Mouse (Mus musculus) intestine, postnatal 0 days (tissue): Measurements from ENCODE around the gene Zbtb20. TPM values are rescaled to one million over a fixed set of nuclear protein-coding genes. Genes with fewer than 3 reads are reported as not detected.

ENCODE experiments used
- ATAC-seq: fragments of 200-750 bp; cut with Nextera tagmentation; 2 replicates; pipeline ENCODE4 v1.8.0; 2017; ENCODE audit warnings: mild to moderate bottlenecking, moderate TSS enrichment, moderate library complexity
- H3K27ac ChIP-seq: fragments of 300-500 bp; sonication (generic); 2 replicates; pipeline ENCODE4 v1.5.1; 2014; ENCODE audit warnings: mild to moderate bottlenecking, low read depth, low read length, moderate library complexity
- H3K27me3 ChIP-seq: fragments of 300-500 bp; sonication (generic); replicated peaks from 2 replicates; pipeline ENCODE4 v1.6.1; 2014; ENCODE audit warnings: low read length, mixed read lengths; ENCODE audit not compliant: control insufficient read depth, insufficient read depth
- H3K36me3 ChIP-seq: fragments of 300-500 bp; sonication (generic); 2 replicates; pipeline ENCODE4 v1.6.1; 2014; ENCODE audit warnings: mild to moderate bottlenecking, moderate library complexity; ENCODE audit not compliant: control insufficient read depth, insufficient read depth
- H3K4me1 ChIP-seq: fragments of 300-500 bp; sonication (generic); replicated peaks from 2 replicates; pipeline ENCODE4 v1.6.1; 2014; ENCODE audit warnings: antibody characterized with exemption, low read length, mixed read lengths; ENCODE audit not compliant: control insufficient read depth, insufficient read depth
- H3K4me2 ChIP-seq: fragments of 300-500 bp; sonication (generic); replicated peaks from 2 replicates; pipeline ENCODE4 v1.6.1; 2014; ENCODE audit warnings: low read depth, mild to moderate bottlenecking, moderate library complexity
- H3K4me3 ChIP-seq: fragments of 300-500 bp; sonication (generic); 2 replicates; pipeline ENCODE4 v1.5.1; 2014; ENCODE audit warnings: low read depth, low read length
- H3K9ac ChIP-seq: fragments of 300-500 bp; sonication (generic); 2 replicates; pipeline ENCODE4 v1.6.1; 2014; ENCODE audit warnings: mild to moderate bottlenecking, low read depth, low read length
- H3K9me3 ChIP-seq: fragments of 300-500 bp; sonication (generic); 2 replicates; pipeline ENCODE4 v1.6.1; 2016; ENCODE audit warnings: mixed run types; ENCODE audit not compliant: control insufficient read depth
- CTCF ChIP-seq: sonication (generic); IDR thresholded peaks from 2 replicates; pipeline ENCODE4 v1.5.1; 2016; ENCODE audit warnings: low read depth, mild to moderate bottlenecking, control low read depth, antibody characterized with exemption, moderate library complexity
- WGBS: fragments of 180-500 bp; shearing (Covaris S2); extraction: QIAGEN DNeasy Blood & Tissue Kit; methylation state at CpG from one replicate; pipeline ENCODE4 v1.1.7; 2014; 5-methylcytosine and 5-hydroxymethylcytosine counted together
- polyA plus RNA-seq: library from polyadenylated mRNA; unstranded; fragments of >200 nt; fragmentation: Nextera tagmentation; extraction: Ambion mirVana; gene quantifications from 2 replicates; pipeline ENCODE4 v1.2.1, GENCODE M21; 2015

Zbtb20 gene
- polyA plus RNA-seq, 1 experiment from 2014 or later, result 10.6 TPM

GRCm38 (mm10) chr16:43360838-43361480, 485.3 kb downstream of the Zbtb20 start:
- Histone ChIP-seq H3K4me2 (no peak overlapping the region), H3K9ac (no peak overlapping the region), H3K27ac (no peak overlapping the region), H3K36me3 (no peaks in the 10 kb centered on the region), H3K9me3 (no peaks in the 10 kb centered on the region), H3K27me3 (no peaks in the 10 kb centered on the region), H3K4me1 (0 out of 2 replicates have a peak, but pooled peaks cover 3% of the 10 kb centered on the region), H3K4me3 (no peak overlapping the region)
- ATAC-seq, result no peak
- TF ChIP-seq CTCF, result no peak
- 92% methylated on average over 7 of the region's 7 CpGs for WGBS

GRCm38 (mm10) chr16:43362651-43363300, 487.1 kb downstream of the Zbtb20 start:
- TF ChIP-seq CTCF, result no peak
- H3K27me3 ChIP-seq, result no peaks in the 10 kb centered on the region
- no peaks in the 10 kb centered on the region for H3K9me3 ChIP-seq
- no peaks in the 10 kb centered on the region for H3K36me3 ChIP-seq
- 64% methylated on average over 9 of the region's 9 CpGs for WGBS
- ATAC-seq, result peak; percentile 33; the same call in 1 of the 2 replicates
- 0 out of 2 replicates have a peak overlapping the region, but pooled peaks have one; percentile 3 for H3K4me3 ChIP-seq
- H3K9ac ChIP-seq, result no peak overlapping the region
- H3K4me1 ChIP-seq, result 0 out of 2 replicates have a peak, but pooled peaks cover 3% of the 10 kb centered on the region
- no peak overlapping the region; the same call in 1 of the 2 replicates for H3K27ac ChIP-seq
- H3K4me2 ChIP-seq, result peak overlapping the region; percentile 47

GRCm38 (mm10) chr16:43363316-43363715, 487.6 kb downstream of the Zbtb20 start:
- ATAC-seq, result no peak
- H3K9ac ChIP-seq, result no peak overlapping the region
- peak overlapping the region; percentile 47 for H3K4me2 ChIP-seq
- 50% methylated on average over 6 of the region's 6 CpGs for WGBS
- no peaks in the 10 kb centered on the region for H3K27me3 ChIP-seq
- H3K4me3 ChIP-seq, result 0 out of 2 replicates have a peak overlapping the region, but pooled peaks have one; percentile 3
- H3K4me1 ChIP-seq, result 0 out of 2 replicates have a peak, but pooled peaks cover 3% of the 10 kb centered on the region
- no peak for TF ChIP-seq CTCF
- H3K36me3 ChIP-seq, result no peaks in the 10 kb centered on the region
- no peaks in the 10 kb centered on the region for H3K9me3 ChIP-seq
- no peak overlapping the region; the same call in 1 of the 2 replicates for H3K27ac ChIP-seq

- Histone ChIP-seq H3K4me1 (0 out of 2 replicates have a peak, but pooled peaks cover 3% of the 10 kb centered on the region), H3K9me3 (no peaks in the 10 kb centered on the region), H3K27ac (peak overlapping the region; percentile 60), H3K27me3 (no peaks in the 10 kb centered on the region), H3K36me3 (no peaks in the 10 kb centered on the region), H3K4me2 (peak overlapping the region; percentile 47), H3K4me3 (no peak overlapping the region), H3K9ac (no peak overlapping the region)
- TF ChIP-seq CTCF, result no peak
- ATAC-seq, result peak; percentile 56; the same call in 1 of the 2 replicates
- WGBS, result 27% methylated on average over 7 of the region's 7 CpGs
These were observed 488.3 kb downstream of the Zbtb20 start for GRCm38 (mm10) chr16:43363751-43364515.

GRCm38 (mm10) chr16:43364516-43364910, 488.8 kb downstream of the Zbtb20 start:
- H3K4me2 ChIP-seq, result peak overlapping the region; percentile 47; the same call in 1 of the 2 replicates
- H3K4me3 ChIP-seq, result no peak overlapping the region
- H3K9me3 ChIP-seq, result no peaks in the 10 kb centered on the region
- no peak for ATAC-seq
- 81% methylated on average over 6 of the region's 6 CpGs for WGBS
- no peaks in the 10 kb centered on the region for H3K36me3 ChIP-seq
- H3K27me3 ChIP-seq, result no peaks in the 10 kb centered on the region
- H3K9ac ChIP-seq, result no peak overlapping the region
- H3K27ac ChIP-seq, result peak overlapping the region; percentile 60
- TF ChIP-seq CTCF, result no peak
- H3K4me1 ChIP-seq, result 0 out of 2 replicates have a peak, but pooled peaks cover 3% of the 10 kb centered on the region

- Histone ChIP-seq H3K9ac (no peak overlapping the region), H3K4me1 (0 out of 2 replicates have a peak, but pooled peaks cover 3% of the 10 kb centered on the region), H3K9me3 (no peaks in the 10 kb centered on the region), H3K4me2 (no peak overlapping the region), H3K27me3 (no peaks in the 10 kb centered on the region), H3K36me3 (no peaks in the 10 kb centered on the region), H3K27ac (no peak overlapping the region), H3K4me3 (no peak overlapping the region)
- no peak for ATAC-seq
- no peak for TF ChIP-seq CTCF
- 91% methylated on average over 3 of the region's 3 CpGs for WGBS
These were observed 489.6 kb downstream of the Zbtb20 start for GRCm38 (mm10) chr16:43365277-43365676.
